Mouse (Mus musculus) lung, postnatal 25 days (tissue): Measurements from ENCODE around the gene Fto.
A peak's percentile ranks its signal among the peaks of the same experiment; 100 is the strongest.

Experiments
- DNase-seq: peaks from one replicate; pipeline ENCODE4 v3.0.0; 2022; ENCODE audit warnings: low spot score

The Fto gene

DNA sequence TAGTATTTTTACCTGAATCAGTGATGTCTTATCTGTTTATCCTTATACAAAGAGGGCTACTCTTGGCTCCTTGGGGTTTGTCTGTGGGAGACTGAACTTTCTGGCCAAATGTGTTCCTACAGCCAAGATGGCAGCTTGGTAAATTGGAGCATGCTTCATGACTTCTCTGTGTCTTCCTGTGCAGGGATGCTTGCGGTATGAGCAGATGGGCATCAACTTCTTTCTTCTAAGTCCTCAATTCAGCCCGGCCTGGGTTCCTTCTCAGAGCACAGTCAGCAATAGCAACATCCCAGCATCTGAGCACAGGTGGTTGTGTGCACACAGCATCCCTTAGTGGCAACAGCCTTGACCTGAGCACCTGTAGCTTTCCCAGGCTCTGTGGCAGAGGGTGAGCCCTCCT, 141.6 kb downstream of the Fto start:
- DNase-seq: no peak

GRCm38 (mm10) chr8:91455591-91455990, 142.3 kb downstream of the Fto start:
- DNase-seq: no peak

GRCm38 (mm10) chr8:91458016-91458415, 144.7 kb downstream of the Fto start:
- DNase-seq: no peak

DNA sequence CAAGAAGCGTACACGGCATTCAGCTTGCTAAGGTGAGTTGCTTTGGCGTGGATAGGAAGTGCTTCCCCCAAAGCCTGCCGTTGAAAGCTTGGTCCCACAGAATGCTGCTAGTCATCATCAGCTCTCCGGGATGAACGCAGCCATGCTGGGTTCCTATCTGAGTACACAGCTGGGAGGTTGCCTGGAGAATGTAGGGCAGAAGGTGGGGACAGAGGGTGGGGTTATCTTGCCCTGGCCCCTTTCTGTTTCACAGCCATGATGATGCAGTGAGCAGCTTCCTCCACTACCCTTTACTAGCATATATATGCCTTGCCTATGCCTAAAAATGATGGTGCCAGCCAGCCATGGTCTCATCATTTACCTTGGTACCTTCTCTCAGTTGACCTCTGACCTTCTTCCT, 147.6 kb downstream of the Fto start:
- DNase-seq: no peak

DNA sequence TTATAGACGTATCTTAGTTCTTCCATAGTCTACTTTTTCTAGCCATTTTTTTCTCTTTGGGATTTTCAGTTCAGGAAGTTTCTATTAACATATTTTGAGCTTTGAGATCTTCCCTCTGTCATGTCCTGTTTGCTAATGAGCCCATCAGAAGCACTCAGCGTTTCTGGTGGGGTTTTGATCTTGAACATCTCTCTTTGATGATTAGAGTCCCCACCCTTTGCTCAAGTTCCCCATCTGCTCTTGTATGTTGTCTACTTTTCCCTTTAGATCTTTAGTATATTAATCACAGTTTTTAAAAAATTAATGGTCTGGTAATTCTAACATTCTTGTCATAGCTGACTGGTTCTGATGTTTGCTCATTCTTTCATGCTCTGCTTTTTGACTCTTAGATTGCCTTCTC, 150.4 kb downstream of the Fto start:
- no peak for DNase-seq

DNA sequence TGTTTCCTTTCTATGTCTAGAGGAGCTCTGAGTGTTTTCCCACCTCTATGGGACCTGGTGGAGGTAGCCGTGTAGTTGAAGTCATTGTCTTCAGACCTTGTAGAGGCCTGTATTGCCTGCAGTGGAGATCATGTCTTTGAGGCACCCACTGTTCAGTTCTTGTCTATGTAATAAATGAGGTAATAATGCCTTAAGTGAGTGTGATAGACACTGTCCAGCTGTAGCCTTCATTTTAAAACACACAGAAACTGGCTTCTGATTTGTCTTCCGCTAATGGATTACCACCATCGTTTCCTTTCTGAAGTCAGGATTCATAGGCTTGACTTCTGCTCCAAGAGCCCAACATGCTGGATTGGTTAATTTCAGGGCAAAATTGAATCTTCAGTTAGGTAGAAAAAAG, 154.1 kb downstream of the Fto start:
- DNase-seq: peak; percentile 40

GRCm38 (mm10) chr8:91467881-91468534, 154.7 kb downstream of the Fto start:
- no peak for DNase-seq

DNA sequence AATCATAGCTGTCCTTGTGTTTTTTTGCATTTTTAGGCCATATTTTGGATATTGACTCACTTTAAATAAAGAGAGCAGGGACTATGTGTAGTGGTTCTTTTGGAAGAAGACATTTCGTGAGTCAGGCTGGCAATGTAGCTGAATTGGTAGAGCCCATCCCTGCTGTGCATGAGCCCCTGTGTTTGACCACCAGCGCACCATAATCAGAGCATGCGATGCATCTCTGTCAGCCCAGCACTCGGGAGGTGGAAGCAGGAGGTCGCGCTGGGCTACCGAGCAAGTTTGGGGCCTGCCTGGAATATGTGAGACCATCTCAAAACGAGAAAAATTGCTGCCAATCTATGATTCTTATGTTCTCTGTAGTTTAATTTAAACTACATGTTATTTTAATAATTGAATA, 156.1 kb downstream of the Fto start:
- no peak for DNase-seq

- DNase-seq: no peak
These were observed 161.5 kb downstream of the Fto start for GRCm38 (mm10) chr8:91474731-91475279.

- no peak for DNase-seq
These were observed 163.7 kb downstream of the Fto start for GRCm38 (mm10) chr8:91476988-91477387.

DNA sequence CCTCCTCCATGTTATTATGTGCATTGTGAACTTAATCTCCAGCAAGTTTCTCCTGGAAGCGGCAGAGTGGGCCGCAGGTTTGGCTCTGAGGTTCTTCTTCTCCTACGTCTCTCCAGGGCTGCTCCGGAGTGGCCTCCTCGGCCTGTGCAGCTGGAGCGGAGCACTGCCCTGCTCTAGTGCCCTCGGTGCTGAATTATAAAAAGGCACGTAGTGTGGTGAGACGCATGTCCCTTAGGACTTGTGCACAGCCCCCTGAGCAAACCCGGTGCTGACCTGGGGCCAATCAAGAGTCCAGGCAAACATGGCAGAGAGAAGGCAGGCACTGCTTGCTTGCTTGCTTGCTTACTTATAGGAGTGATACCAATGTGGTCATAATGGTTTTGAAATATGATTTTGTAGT, 164.1 kb downstream of the Fto start:
- no peak for DNase-seq

- no peak for DNase-seq
These were observed 169.2 kb downstream of the Fto start for GRCm38 (mm10) chr8:91482511-91482910.

DNA sequence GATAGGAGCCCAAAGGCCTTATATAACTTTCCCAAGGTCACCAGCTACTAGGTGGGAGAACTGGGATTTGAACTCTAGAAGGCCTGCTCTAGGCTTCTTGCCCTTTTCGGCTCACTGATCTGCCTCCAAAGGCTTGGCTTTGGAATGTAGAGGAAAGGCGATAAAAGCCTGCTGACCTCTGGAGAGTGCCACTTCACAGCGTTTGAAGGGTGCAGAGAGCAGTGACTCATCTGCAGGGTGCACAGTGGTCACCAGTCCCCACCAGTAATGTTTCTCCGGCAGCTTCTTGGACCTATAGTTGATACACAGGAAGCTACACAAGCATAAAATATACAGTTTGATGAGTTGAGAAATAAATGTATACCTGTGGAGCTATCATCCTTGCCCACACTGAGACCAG, 173.1 kb downstream of the Fto start:
- peak; percentile 62 for DNase-seq

GRCm38 (mm10) chr8:91487456-91487855, 174.1 kb downstream of the Fto start:
- DNase-seq: no peak

DNA sequence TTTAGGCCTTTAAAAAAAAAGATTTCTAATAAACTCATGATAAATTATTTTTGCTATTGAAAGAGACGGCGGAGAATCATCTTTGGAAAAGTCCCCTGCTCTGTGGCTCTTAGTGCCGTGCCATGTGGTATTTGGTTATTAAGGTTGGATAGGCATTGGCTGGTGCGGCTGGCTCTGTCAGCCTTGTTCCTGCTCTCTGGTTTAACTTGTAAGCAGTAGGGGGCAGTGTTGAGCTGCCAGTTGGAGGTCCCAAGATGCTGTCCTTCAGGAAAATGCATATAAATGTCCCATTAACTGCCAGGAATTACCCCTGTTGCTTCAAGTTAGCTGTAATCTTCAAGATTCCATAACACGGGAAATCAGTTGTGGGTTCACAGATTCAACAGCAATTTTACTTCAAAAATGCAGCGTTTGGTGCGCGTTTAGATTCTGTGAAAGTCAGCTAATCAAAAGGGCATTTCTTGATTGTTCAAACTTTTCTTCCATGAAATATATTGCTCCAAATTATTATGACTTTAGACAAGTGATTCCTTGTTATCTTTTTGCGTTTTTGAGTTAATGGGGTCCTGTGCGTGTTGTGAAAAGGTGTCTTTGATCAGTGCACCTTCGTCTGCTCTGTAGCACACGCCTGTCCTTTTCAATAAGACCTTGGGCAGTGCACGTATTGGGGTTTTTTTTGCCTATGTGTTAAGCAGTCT, 174.9 kb downstream of the Fto start:
- peak; percentile 84 for DNase-seq

DNA sequence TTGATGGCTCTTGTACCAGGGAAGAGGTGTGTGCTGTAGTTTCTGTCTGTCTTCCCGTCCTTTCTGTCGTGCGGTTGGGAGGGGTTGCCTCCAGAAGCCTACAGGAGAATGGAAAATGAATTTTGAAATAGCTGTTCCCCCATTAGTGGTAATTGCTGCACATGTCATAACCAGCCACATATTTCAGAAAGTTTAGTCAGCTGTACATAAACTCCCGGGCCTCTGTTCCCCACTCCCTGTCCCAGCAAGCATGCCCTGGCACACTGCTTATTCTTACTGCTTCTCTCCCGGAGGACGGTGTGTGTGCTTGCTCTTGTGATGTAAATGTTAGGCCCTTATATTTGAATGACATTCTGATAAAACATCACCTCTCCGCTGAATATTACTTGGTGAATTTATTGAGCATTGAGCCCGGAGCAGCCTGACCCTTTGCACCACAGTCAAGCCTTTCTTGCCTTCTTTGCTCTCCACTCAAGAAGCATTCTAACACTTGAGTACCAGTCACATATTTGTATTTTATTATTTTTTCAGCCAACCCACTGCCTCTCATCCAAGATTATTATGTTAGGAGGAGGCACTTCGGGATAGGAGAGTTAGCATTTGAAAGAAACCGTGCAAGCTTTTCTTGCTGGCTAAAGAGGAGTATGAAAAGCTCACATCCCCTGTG, 175.6 kb downstream of the Fto start:
- peak; percentile 24 for DNase-seq

DNA sequence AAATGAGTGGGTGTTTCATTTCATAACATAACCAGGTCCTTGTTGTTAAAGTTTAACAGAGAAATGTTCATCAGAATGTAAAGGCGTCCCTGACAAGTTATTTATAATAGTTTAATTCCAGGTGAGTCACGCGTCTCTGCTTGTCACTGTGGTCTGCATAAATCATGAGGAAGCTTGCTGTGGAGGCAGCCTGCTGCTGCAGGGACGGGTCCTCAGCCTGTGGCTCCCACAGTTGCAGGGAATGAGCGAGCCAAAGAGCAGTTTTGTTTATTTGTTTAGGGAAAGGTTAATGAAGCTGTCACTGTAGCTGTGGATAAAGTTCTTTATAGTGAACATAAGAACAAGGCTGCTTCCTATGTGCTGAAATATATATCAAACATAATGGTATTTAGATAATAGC, 176.7 kb downstream of the Fto start:
- DNase-seq: no peak

- no peak for DNase-seq
These were observed 180.0 kb downstream of the Fto start for GRCm38 (mm10) chr8:91493373-91493772.

DNA sequence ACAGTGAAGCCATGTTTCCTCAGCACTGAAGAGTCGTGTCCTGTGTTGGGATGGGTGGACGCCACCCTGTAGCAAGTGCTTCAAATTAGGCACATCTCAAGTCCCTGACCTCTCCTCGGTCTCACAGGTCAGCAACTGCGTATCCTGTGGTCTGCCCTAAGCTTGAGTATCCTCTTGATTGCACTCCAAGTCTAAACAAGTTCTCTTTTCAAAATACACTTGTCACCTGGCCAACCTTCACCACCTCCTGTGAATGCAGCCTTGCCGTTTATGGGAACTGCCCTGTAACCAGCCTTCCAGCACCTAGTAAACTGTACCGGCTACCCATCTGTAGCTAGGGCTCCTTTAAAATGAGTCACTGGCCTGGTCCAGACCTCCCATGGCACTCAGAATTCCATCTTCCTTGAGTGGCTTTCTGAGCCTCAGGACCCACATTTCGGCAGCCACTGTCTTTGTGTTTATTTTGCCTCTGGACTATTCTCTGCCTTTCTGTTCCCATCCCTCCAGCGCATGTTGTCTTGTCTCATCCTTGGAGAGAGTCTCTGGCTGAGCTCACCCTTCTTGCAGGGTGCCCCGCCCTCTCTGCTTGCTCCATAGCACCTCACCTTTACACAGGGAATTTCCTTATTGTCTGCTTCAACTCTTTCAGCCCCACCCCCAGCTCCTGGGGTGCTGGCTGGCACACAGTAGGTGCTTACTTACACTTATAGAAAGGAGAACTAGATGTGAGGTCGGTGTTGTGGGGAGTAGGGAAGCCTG, 181.4 kb downstream of the Fto start:
- DNase-seq: peak; percentile 59

- DNase-seq: peak; percentile 53
These were observed 181.9 kb downstream of the Fto start for GRCm38 (mm10) chr8:91495260-91495601.

DNA sequence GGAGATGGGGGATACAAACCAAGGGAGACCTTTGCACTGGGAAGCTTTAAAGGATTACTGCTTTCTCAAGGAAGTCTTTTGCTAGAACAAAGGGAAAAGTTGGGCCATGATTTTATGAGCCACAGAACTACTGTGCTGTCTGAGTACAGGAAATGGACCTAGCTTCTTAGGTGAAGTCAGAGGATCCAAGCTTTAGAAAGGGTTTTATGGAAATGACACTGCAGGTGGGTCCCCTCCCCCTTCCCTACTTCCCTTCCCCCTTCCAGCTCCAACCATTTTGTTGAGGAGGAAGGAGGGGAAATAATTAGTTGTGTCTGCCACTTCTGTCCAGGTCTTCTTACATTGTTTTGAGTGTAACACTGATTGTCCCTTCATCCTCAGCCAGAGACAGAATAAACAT, 182.7 kb downstream of the Fto start:
- no peak for DNase-seq

GRCm38 (mm10) chr8:91496936-91497335, 183.6 kb downstream of the Fto start:
- no peak for DNase-seq

DNA sequence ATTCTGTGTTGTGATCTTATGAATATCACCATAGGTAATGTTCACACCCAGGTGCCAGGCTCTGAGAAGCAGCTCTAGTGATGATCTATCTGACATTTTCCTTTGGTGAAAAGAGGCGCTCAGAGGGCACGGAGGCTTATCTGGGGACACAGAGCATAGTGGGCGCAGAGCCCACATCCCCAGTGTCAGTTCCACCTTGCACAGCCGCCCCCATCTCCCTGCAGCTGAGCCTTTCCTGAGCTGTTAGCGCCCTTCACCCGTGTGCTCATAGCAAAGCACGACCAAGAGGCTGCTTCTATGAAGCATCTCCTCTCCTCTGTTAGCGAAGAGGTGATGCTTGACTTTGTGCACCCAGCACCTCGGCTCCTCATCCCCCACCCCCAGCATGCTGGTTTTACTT, 185.3 kb downstream of the Fto start:
- no peak for DNase-seq
